ENCODE assay signal across 24 mouse cellular contexts in the genomic region with DNA sequence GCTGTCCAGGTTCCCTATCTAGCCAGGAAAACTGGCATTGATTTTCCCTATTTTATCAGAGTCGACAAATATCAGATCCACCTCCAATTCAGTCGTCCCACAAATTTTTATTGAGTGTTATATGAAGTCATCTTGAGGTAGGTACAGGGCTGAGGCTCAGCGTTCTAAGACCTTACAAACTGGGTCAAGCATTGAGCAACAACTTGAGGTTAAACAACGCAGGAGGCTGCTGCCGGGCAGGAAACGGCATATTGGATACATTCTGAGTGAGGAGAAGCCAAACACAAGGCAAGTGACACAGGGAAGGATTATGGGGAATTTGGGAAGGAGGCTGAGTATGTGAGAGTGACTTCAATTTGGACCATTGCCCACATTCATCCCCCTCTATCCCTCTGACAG. TPM values are rescaled to one million over a fixed set of nuclear protein-coding genes. Genes with fewer than 3 reads are reported as not detected.
DNase-seq lines count a peak whose midpoint lies in the region; ATAC-seq lines count a peak whose summit lies in the region.
"Had no signal": no experiment of that assay in that cellular context is flagged by ENCODE, and none has a peak within 500 bp of the region (broad histone marks: within the 10 kb centered on the region; RNA-seq: fewer than 3 reads in every experiment).

No protein-coding gene starts in this region.

- H3K4me3 ChIP-seq in hindbrain, embryonic 14.5 days (replicated peaks; ENCODE audit: low read length) = no peak overlapping the region
- no peak overlapping the region for H3K4me3 ChIP-seq in hindbrain, embryonic 11.5 days (ENCODE audit: low read depth, low read length)
- H3K4me3 ChIP-seq in lung, embryonic 16.5 days (ENCODE audit: low read length) = no peak overlapping the region
- H3K4me3 ChIP-seq: gastrocnemius, adult 2 months; lung, embryonic 15.5 days; megakaryocyte, embryonic 14.5 days; stomach, embryonic 15.5 days had no signal

- H3K4me2 ChIP-seq in hindbrain, embryonic 14.5 days (replicated peaks) = no peak overlapping the region
- no peak overlapping the region for H3K4me2 ChIP-seq in hindbrain, embryonic 11.5 days (replicated peaks; ENCODE audit: low read depth, low read length)
- no peak overlapping the region for H3K4me2 ChIP-seq in lung, embryonic 16.5 days (ENCODE audit: low read depth, low read length)
- H3K4me2 ChIP-seq: heart, embryonic 11.5 days; liver, embryonic 11.5 days; lung, embryonic 15.5 days; stomach, embryonic 15.5 days had no signal

- H3K27me3 ChIP-seq in hindbrain, embryonic 14.5 days (ENCODE audit: control insufficient read depth, insufficient read depth, low read length) = no peaks in the 10 kb centered on the region
- no peaks in the 10 kb centered on the region for H3K27me3 ChIP-seq in hindbrain, embryonic 11.5 days (ENCODE audit: control insufficient read depth, insufficient read depth, low read length)
- no peaks in the 10 kb centered on the region for H3K27me3 ChIP-seq in lung, embryonic 16.5 days (ENCODE audit: control insufficient read depth, insufficient read depth, low read depth, low read length)
- H3K27me3 ChIP-seq: lung, embryonic 15.5 days; megakaryocyte, embryonic 14.5 days; stomach, embryonic 15.5 days had no signal

- WGBS in hindbrain, embryonic 14.5 days = 77% methylated on average over 6 of the region's 6 CpGs
- WGBS in hindbrain, embryonic 11.5 days = 82% methylated on average over 6 of the region's 6 CpGs
- 38% methylated on average over 6 of the region's 6 CpGs for WGBS in lung, embryonic 16.5 days

- no peak for ATAC-seq in hindbrain, embryonic 14.5 days (ENCODE audit: low FRiP score)
- ATAC-seq in hindbrain, embryonic 11.5 days (ENCODE audit: low FRiP score) = no peak
- 0 out of 2 replicates have a peak, but pooled peaks have one; percentile 34 for ATAC-seq in lung, embryonic 16.5 days (ENCODE audit: low read depth)
- ATAC-seq in common myeloid progenitor, adult 5-6 weeks (replicated peaks; ENCODE audit: low read depth, poor library complexity, severe bottlenecking) = peak; percentile 37; the same call in 1 of the 2 replicates
- ATAC-seq in megakaryocyte, adult 5-6 weeks (ENCODE audit: poor library complexity, severe bottlenecking) = peak; percentile 59
- ATAC-seq: forebrain, embryonic 14.5 days; intestine, embryonic 16.5 days; Patski had no signal

- DNase-seq in hindbrain, embryonic 14.5 days (ENCODE audit: low spot score) = no peak
- no peak for DNase-seq in hindbrain, embryonic 11.5 days (ENCODE audit: low spot score)
- no peak for DNase-seq in lung, postnatal 36 days
- no peak for DNase-seq in thymus, postnatal 14 days
- DNase-seq: B cell, adult 2 months; cerebellum, adult 11 months; cerebellum, postnatal 25 days; gastrocnemius, adult 2 months; kidney, adult 9 months; kidney, postnatal 14 days; right cerebral cortex, adult 18-20 months; thymus, postnatal 36 days had no signal

- H3K27ac ChIP-seq in hindbrain, embryonic 14.5 days = peak overlapping the region; percentile 23; the same call in 1 of the 2 replicates
- H3K27ac ChIP-seq in hindbrain, embryonic 11.5 days (ENCODE audit: low read depth, low read length) = no peak overlapping the region
- H3K27ac ChIP-seq in lung, embryonic 16.5 days (ENCODE audit: low read length) = no peak overlapping the region
- H3K27ac ChIP-seq: gastrocnemius, adult 2 months; lung, embryonic 15.5 days; stomach, embryonic 15.5 days had no signal

- no peaks in the 10 kb centered on the region for H3K36me3 ChIP-seq in hindbrain, embryonic 14.5 days (replicated peaks; ENCODE audit: control insufficient read depth, insufficient read depth)
- no peaks in the 10 kb centered on the region for H3K36me3 ChIP-seq in hindbrain, embryonic 11.5 days (ENCODE audit: control insufficient read depth, insufficient read depth, low read length)
- H3K36me3 ChIP-seq in lung, embryonic 16.5 days (ENCODE audit: control insufficient read depth, insufficient read depth, low read length) = no peaks in the 10 kb centered on the region
- H3K36me3 ChIP-seq: G1E; lung, embryonic 15.5 days; stomach, embryonic 15.5 days had no signal

- H3K4me1 ChIP-seq in hindbrain, embryonic 14.5 days (replicated peaks; ENCODE audit: control insufficient read depth, insufficient read depth, low read length) = 0 out of 2 replicates have a peak, but pooled peaks cover 3% of the 10 kb centered on the region
- no peaks in the 10 kb centered on the region for H3K4me1 ChIP-seq in hindbrain, embryonic 11.5 days (replicated peaks; ENCODE audit: control insufficient read depth, insufficient read depth, low read length)
- 0 out of 2 replicates have a peak, but pooled peaks cover 2% of the 10 kb centered on the region for H3K4me1 ChIP-seq in lung, embryonic 16.5 days (replicated peaks; ENCODE audit: control insufficient read depth, insufficient read depth, low read length)
- H3K4me1 ChIP-seq: lung, embryonic 15.5 days; stomach, embryonic 15.5 days had no signal

- no peaks in the 10 kb centered on the region for H3K9me3 ChIP-seq in hindbrain, embryonic 14.5 days (ENCODE audit: control insufficient read depth, low read length)
- H3K9me3 ChIP-seq in hindbrain, embryonic 11.5 days (ENCODE audit: control insufficient read depth, low read length) = no peaks in the 10 kb centered on the region
- H3K9me3 ChIP-seq in lung, embryonic 16.5 days (ENCODE audit: control insufficient read depth, low read length) = no peaks in the 10 kb centered on the region
- H3K9me3 ChIP-seq: G1E; lung, embryonic 15.5 days; megakaryocyte, embryonic 14.5 days; stomach, embryonic 15.5 days had no signal

- no peak overlapping the region for H3K9ac ChIP-seq in hindbrain, embryonic 14.5 days
- H3K9ac ChIP-seq in hindbrain, embryonic 11.5 days (ENCODE audit: low read depth, low read length) = no peak overlapping the region
- H3K9ac ChIP-seq in lung, embryonic 16.5 days (ENCODE audit: low read length) = no peak overlapping the region
- H3K9ac ChIP-seq: lung, embryonic 15.5 days; stomach, embryonic 15.5 days had no signal

RNA-seq across cellular contexts. Expression of gene Lmo2, which starts 44.5 kb away (rescaled TPM):
- polyA plus RNA-seq in hindbrain, embryonic 14.5 days (2014; fragmentation: Nextera tagmentation; extraction: Ambion mirVana) = 48.1 and 49.8 TPM in 2 replicates
- polyA plus RNA-seq in hindbrain, embryonic 11.5 days (2014; fragmentation: Nextera tagmentation; extraction: Ambion mirVana) = 21.3 and 23.9 TPM in 2 replicates
- polyA plus RNA-seq in lung, embryonic 16.5 days (2015; fragmentation: Nextera tagmentation; extraction: Ambion mirVana) = 27.1 and 31.6 TPM in 2 replicates
- 380 and 387 TPM in 2 replicates for total RNA-seq in common myeloid progenitor, adult 5-6 weeks (2017)
- total RNA-seq in megakaryocyte, adult 5-6 weeks (2015) = 186 and 200 TPM in 2 replicates
- total RNA-seq in megakaryocyte, adult 5-6 weeks (2017) = 92.3 and 100 TPM in 2 replicates

Comparison
In these comparisons a context has a peak if more than half of its experiments do, and no peak if none do; other contexts are left out.
1. ATAC-seq: peak in lung, embryonic 16.5 days (single experiment), common myeloid progenitor, adult 5-6 weeks (single experiment) and megakaryocyte, adult 5-6 weeks (single experiment); none in hindbrain, embryonic 14.5 days (single experiment) and hindbrain, embryonic 11.5 days (single experiment).